Mouse (Mus musculus) lung, adult 2 months (tissue): Measurements from ENCODE around the gene Hoxc4. TPM values are rescaled to one million over a fixed set of nuclear protein-coding genes. Genes with fewer than 3 reads are reported as not detected.

ENCODE experiments used
- DNase-seq: peaks from one replicate; pipeline ENCODE4 v3.0.0; 2022
- H3K4me1 ChIP-seq: fragments of 200-500 bp; 2 replicates; pipeline ENCODE4 v1.6.1; 2011; ENCODE audit warnings: low read length; ENCODE audit not compliant: control insufficient read depth, insufficient read depth
- H3K4me3 ChIP-seq: fragments of 200-500 bp; replicated peaks from 2 replicates; pipeline ENCODE3; 2011; ENCODE audit warnings: low read depth, mild to moderate bottlenecking, control low read depth, low read length; ENCODE audit errors: extremely low read depth
- CTCF ChIP-seq: fragments of 200-500 bp; IDR thresholded peaks from 2 replicates; pipeline ENCODE4 v1.5.1; 2011; ENCODE audit warnings: mild to moderate bottlenecking, low read length, control low read depth; ENCODE audit not compliant: insufficient read depth
- POLR2A ChIP-seq: fragments of 200-500 bp; IDR thresholded peaks from 2 replicates; pipeline ENCODE4 v1.6.1; 2011; ENCODE audit warnings: low read depth, mild to moderate bottlenecking, control low read depth, low read length, borderline replicate concordance; ENCODE audit errors: extremely low read depth
- WGBS: fragments of 180-500 bp; shearing (Covaris S2); methylation state at CpG from one replicate; pipeline ENCODE4 v1.1.7; 2018; 5-methylcytosine and 5-hydroxymethylcytosine counted together
- polyA plus RNA-seq: library from polyadenylated mRNA; depleted of rRNA; stranded (reverse); fragments of >200 nt; gene quantifications from 2 replicates; pipeline ENCODE4 v1.2.3, GENCODE M21; 2012

Gene Hoxc4
- polyA plus RNA-seq, 1 experiment: 1.1 TPM

DNA sequence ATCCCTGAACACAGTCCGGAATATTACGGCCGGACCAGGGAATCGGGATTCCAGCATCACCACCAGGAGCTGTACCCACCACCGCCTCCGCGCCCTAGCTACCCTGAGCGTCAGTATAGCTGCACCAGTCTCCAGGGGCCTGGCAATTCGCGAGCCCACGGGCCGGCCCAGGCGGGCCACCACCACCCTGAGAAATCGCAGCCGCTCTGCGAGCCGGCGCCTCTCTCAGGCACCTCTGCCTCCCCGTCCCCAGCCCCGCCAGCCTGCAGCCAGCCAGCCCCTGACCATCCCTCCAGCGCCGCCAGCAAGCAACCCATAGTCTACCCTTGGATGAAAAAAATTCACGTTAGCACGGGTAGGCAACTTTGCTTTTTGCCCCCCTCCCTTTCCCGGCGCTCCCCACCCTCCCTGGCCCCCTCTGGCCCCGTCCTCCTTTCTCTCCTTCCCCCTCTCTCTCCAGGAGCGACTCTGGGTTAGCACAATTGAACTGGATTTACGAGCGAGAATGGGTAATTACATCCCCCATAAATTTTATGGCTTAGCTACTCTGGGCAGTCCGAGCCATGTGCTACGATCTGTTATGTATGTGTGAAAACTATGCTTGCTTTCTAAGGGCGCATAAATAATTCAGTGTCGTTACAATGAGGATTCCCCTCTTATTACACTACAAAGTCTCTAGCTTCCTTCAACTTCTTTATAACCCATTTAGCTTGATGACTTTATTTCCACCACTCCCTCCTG is 16.2 kb downstream of the Hoxc4 start:
- no peak for DNase-seq
- WGBS: 3% methylated on average over 34 of the region's 34 CpGs
- Histone ChIP-seq H3K4me1 (no peaks in the 10 kb centered on the region), H3K4me3 (no peak overlapping the region)
- no peak for TF ChIP-seq POLR2A
- no peak for TF ChIP-seq CTCF

DNA sequence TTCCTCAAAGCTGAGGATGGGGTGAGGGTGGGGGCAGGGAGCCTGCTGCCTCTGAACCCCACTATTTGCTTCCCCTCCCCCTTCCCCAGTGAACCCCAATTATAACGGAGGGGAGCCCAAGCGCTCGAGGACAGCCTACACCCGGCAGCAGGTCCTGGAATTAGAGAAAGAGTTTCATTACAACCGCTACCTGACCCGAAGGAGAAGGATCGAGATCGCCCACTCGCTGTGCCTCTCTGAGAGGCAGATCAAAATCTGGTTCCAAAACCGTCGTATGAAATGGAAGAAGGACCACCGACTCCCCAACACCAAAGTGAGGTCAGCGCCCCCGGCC is 16.8 kb downstream of the Hoxc4 start:
- H3K4me1 ChIP-seq: no peaks in the 10 kb centered on the region
- no peak overlapping the region for H3K4me3 ChIP-seq
- no peak for DNase-seq
- WGBS: 1% methylated on average over 14 of the region's 14 CpGs
- no peak for TF ChIP-seq CTCF
- TF ChIP-seq POLR2A: no peak

DNA sequence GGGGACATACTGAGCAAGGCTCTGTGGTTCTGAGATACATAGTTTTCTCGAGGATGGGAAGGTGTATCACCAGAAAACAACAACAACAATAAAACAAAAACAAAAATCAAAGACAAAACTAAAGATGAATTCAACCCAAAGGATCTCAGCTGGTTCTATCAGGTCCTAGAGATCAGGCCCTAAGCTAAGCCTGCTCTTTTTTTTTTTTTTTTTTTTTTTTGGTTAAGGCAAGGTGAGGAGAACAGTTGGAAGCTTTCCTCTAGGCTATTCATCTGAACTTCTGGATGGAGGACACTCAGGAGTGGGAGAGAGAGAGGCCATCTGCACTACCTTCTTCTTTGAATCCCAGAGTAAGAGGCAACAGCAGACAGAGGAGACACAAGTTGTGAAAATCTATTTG is 18.8 kb downstream of the Hoxc4 start:
- no peak overlapping the region for H3K4me3 ChIP-seq
- WGBS: 27% methylated on average over 1 of the region's 1 CpGs
- no peak for TF ChIP-seq POLR2A
- TF ChIP-seq CTCF: no peak
- no peaks in the 10 kb centered on the region for H3K4me1 ChIP-seq
- no peak for DNase-seq

DNA sequence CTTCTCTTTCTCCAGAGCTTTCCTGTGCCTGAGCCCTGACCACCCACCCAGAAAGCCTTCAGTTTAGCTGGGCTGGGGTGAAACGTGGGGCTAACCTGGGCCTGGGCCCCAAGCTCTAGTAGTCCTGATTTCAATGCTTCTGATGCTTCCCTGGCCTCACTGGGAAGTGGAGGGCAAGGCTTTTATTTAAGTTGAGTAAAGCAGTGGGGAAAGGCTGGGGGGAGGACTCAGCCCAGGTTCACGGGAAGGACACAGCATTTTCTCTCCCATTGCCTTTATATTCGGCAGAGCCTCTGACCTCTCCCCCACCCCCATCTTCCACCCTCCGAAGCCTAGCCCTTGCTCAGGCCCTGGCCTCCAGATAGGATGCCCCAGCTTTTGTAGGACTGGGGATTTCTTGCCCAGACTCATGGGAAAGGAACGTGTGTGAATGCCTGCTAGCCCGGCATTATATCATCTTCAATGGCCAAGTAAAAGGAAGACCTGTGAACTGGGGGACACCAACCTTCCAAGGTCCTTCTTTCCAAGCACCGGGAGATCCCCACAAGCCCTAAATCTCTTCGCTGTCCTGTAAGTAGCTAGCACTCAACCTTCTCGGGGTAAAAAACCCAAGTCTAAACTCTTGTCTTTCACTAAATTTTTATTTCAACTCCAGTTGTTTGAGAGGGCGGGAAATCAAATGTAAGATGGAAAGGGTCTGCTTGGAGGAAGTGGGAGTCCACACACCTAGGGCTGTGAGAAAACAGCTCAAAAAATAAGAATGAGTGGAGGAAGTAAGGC is 20.2 kb downstream of the Hoxc4 start:
- DNase-seq: no peak
- H3K4me3 ChIP-seq: no peak overlapping the region
- WGBS: 42% methylated on average over 10 of the region's 10 CpGs
- no peak for TF ChIP-seq POLR2A
- TF ChIP-seq CTCF: no peak
- H3K4me1 ChIP-seq: no peaks in the 10 kb centered on the region

DNA sequence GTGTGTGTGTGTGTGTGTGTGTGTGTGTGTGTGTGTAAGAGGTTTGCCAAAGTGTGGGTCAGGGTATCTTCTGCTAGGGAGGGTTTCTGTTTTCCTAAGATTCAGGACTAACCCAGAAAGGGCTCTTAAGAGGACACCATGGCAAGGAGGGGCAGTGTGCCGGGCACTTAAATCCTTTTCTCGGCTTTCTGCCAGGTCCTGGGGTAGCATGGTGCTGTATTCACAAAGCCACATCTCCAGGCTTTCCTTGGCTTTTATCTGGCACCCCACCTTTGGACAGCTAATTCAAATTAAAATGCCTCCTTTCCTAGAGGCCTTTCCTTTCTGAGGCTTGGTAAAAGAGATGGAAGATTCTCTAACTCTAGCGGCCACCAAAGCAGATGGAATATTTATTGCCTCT is 20.9 kb downstream of the Hoxc4 start:
- WGBS: 25% methylated on average over 3 of the region's 3 CpGs
- no peak for TF ChIP-seq CTCF
- no peak for TF ChIP-seq POLR2A
- no peak for DNase-seq

DNA sequence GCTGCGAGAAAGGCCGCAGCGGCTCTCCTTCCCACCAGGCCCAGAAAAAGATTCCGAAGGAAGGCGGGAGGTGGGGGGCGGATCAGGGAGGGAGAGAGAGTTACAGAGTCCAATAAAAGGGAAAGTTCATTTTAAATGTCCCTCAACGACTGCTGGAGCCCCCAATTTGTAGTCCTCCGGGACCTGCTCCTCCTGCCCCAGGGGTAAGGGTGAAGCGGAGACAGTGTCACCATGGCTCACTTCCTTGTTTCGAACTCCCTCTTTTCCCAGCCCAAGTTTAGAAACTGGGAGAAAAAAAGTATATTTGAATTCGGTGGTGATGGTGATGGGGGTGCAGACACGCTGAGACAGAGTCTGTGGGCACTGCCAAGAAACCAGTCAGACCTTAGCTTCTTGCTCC is 21.9 kb downstream of the Hoxc4 start:
- 36% methylated on average over 12 of the region's 12 CpGs for WGBS
- H3K4me1 ChIP-seq: no peaks in the 10 kb centered on the region
- no peak for DNase-seq
- no peak overlapping the region for H3K4me3 ChIP-seq
- TF ChIP-seq CTCF: no peak
- TF ChIP-seq POLR2A: no peak

More for the DNA sequence above, 20.9 kb downstream of the Hoxc4 start:
- Histone ChIP-seq H3K4me3 (no peak overlapping the region), H3K4me1 (no peaks in the 10 kb centered on the region)

DNA sequence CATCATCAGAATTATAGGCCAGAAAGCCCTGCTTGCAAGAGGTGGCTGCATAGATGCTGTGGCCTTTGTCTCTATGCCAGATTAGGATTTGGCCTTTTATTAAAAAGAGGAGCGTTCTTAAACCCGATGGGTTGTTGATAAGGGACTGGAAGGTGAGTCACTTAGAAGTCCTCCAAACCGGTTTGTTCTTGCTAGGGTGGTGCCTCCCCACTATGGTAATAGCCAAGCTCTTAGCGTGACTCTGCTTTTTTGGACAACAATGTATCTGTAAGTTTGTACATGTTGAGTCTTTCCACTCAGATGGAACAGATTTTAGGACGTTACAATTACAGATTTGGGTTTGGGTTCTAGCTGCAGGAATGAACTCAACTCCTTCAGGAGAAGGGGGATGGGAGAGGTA is 22.9 kb downstream of the Hoxc4 start:
- Histone ChIP-seq H3K4me1 (no peaks in the 10 kb centered on the region), H3K4me3 (no peak overlapping the region)
- TF ChIP-seq POLR2A (no peak), CTCF (no peak)
- DNase-seq: no peak
- 34% methylated on average over 5 of the region's 5 CpGs for WGBS

DNA sequence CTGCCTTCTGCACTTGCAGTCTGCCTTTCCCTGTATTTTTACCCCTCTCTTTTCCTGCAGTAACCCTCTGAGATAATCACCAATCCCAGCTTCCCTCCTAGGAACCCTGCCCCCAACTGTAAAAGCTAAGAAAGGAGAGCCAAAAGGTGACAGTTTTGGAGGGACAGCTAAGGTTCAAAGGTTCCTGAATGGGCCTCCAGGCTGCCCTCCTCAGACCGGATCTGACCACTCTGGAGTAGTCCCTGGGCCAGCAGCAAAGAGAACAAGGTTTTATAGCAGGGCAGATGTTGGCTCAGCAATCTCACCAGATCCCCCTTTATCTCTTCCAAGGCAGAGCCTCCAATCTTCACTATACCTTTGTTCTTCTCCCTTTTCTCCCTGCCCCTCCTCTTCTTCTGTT is 23.5 kb downstream of the Hoxc4 start:
- WGBS: 5% methylated on average over 1 of the region's 1 CpGs
- no peak overlapping the region for H3K4me3 ChIP-seq
- DNase-seq: no peak
- TF ChIP-seq POLR2A (no peak), CTCF (no peak)
- no peaks in the 10 kb centered on the region for H3K4me1 ChIP-seq

DNA sequence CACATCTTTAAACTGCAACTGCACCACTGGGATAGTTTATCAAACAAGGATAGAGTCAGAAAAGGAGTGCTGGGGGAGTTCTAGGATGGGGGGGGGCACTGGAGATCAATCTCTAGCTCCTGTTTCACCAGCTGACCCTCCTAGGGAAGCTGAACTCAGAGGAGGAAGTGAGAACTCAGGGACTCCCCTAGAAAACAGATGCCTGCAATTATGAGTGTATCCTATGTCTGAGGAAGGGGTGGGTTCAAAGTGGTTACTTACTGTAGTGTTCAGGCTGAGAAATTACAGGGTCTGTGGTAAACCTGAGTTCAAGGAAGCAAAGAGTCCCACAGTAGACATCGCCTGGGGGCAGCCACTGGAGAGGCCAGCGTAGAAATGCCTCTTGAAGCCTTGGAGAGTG is 32.9 kb downstream of the Hoxc4 start:
- no peak for DNase-seq
- Histone ChIP-seq H3K4me3 (no peak overlapping the region), H3K4me1 (no peaks in the 10 kb centered on the region)
- 82% methylated on average over 2 of the region's 2 CpGs for WGBS
- no peak for TF ChIP-seq POLR2A
- TF ChIP-seq CTCF: no peak

DNA sequence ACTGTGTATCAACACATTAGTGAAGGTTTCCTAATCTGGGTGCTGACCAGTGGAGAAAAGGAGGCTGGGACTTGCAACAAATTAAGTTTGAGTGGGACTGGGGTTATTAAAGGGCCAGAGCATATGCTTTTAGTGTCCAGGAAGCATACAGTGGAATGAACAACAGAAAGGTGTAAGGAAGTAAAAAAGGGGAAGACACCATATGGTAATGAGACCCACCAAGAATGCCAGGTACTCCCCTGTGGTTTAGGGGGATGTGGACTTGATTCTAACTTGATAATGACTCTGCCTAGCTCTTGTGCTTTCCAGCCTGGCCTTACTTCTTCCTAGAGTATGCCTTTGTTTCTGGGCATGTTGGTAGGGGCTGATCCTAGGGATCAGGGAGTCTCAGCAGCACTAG is 34.5 kb downstream of the Hoxc4 start:
- no peak for DNase-seq
- TF ChIP-seq POLR2A: no peak

More for the DNA sequence above, 34.5 kb downstream of the Hoxc4 start:
- H3K4me3 ChIP-seq: no peak overlapping the region
- no peaks in the 10 kb centered on the region for H3K4me1 ChIP-seq
